Mouse (Mus musculus): ENCODE results near the gene Slc36a3. TPM values are rescaled to one million over a fixed set of nuclear protein-coding genes. Genes with fewer than 3 reads are reported as not detected.

Slc36a3 gene
- polyA plus RNA-seq, 1 experiment = not detected

DNA sequence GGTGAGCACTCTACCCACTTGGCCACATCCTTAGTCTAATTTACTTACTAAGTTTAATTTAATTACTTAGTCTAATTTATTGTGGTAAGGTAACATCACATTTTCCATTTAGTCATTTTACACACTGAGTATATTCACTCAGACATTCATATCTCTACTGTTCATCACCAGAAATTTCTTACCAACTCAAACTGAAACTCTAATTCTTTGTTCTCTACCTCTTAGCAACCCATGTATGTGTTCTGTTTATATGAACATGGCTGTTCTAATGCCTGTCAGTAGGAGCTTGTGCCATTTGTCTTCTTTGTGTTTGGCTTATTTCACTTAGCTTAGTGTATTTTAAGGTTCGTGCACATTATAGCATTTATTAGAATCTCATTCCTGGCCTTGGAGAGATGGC lies 19.6 kb downstream of the Slc36a3 start:
- TF ChIP-seq CTCF (IDR thresholded peaks at IDR 0.05; ENCODE audit: low read depth, low read length) = no peak
- no peak for TF ChIP-seq POLR2A (IDR thresholded peaks at IDR 0.05; ENCODE audit: borderline replicate concordance, low read depth, low read length)
- H3K4me3 ChIP-seq (ENCODE audit: insufficient read depth, low read length) = no peak overlapping the region
- no peak overlapping the region for H3K27ac ChIP-seq (ENCODE audit: insufficient read depth, low read depth, low read length)
- H3K4me1 ChIP-seq (ENCODE audit: control insufficient read depth, insufficient read depth, low read length) = peaks cover 13% of the 10 kb centered on the region

DNA sequence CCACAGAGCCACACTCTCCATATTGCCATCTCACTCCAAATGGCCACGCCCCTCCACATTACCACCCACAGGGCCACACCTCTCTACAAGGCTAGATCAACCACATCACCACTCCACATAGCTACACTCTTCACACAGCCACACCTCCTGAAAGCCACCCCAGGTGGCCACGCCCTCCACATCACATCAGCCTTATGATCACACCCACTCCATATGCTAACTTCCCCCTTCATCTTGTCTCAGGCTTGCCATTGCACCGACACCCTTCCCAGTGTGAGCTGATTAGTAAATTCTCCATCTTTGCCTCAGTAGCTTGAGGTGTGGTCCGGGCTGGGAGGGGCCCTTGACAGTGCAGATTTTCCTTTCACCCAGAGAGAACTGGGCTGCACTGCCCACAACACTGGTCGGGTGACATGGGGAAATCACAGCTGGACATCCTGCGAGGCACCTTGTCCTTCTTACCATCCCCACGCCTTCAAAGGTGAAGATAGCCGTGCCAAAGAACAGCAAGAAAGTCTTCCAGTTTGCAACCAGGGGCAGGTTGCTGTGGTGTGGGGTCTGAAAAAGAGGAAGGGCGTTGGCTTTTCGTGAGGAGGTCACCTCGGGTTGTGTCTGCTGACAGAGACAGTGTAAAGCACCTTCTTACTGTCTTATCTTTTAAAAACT lies 20.3 kb downstream of the Slc36a3 start:
- TF ChIP-seq POLR2A (IDR thresholded peaks at IDR 0.05; ENCODE audit: borderline replicate concordance, low read depth, low read length) = no peak
- 0 out of 2 replicates have a peak, but pooled peaks have one; percentile 13 for TF ChIP-seq CTCF (IDR thresholded peaks at IDR 0.05; ENCODE audit: low read depth, low read length)
- H3K4me3 ChIP-seq (ENCODE audit: insufficient read depth, low read length) = no peak overlapping the region
- H3K27ac ChIP-seq (ENCODE audit: insufficient read depth, low read depth, low read length) = no peak overlapping the region
- H3K4me1 ChIP-seq (ENCODE audit: control insufficient read depth, insufficient read depth, low read length) = peaks cover 13% of the 10 kb centered on the region

DNA sequence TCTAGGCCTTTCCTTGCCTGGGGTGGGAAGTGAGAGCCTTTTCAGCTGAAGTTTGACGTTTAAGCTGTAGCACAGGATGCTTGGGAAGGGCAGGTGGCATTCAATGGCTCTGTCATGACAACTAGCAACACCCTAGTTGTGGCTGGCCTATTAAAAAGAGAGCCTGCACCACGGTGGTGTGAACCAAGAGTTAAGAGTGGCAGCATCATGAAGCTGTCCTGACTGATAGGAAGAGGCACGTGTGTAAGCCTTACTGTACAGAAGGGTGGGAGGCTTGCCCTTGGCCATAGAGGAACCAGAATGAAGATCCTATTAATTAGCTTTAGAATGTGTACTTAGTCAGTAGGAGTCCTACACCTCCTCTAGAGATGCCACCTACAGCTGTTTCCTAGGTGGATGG lies 23.1 kb downstream of the Slc36a3 start:
- H3K27ac ChIP-seq (ENCODE audit: insufficient read depth, low read depth, low read length) = no peak overlapping the region
- H3K4me3 ChIP-seq (ENCODE audit: insufficient read depth, low read length) = no peak overlapping the region
- H3K4me1 ChIP-seq (ENCODE audit: control insufficient read depth, insufficient read depth, low read length) = peaks cover 9% of the 10 kb centered on the region
- TF ChIP-seq CTCF (IDR thresholded peaks at IDR 0.05; ENCODE audit: low read depth, low read length) (no peak), POLR2A (IDR thresholded peaks at IDR 0.05; ENCODE audit: borderline replicate concordance, low read depth, low read length) (no peak)

DNA sequence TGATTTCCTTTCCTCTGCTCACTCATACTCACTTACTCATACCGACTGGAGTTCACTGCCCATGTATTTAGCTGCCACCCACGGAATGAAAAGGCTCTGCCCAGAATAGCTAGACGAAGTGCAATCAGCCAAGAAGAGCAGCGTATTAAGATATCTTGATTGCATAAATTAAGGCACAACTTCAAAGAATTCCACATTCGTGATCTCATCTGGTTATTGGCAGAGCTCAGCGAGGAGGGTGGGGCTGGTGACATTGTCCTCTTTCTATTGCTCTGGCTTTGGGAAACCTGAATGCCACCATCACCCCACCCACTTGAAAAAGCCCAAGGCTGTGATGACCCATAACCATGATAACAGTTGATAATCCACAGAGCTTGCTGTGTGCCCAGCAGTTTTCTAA lies 23.6 kb downstream of the Slc36a3 start:
- Histone ChIP-seq H3K27ac (ENCODE audit: insufficient read depth, low read depth, low read length) (no peak overlapping the region), H3K4me1 (ENCODE audit: control insufficient read depth, insufficient read depth, low read length) (peaks cover 9% of the 10 kb centered on the region), H3K4me3 (ENCODE audit: insufficient read depth, low read length) (no peak overlapping the region)
- no peak for TF ChIP-seq POLR2A (IDR thresholded peaks at IDR 0.05; ENCODE audit: borderline replicate concordance, low read depth, low read length)
- TF ChIP-seq CTCF (IDR thresholded peaks at IDR 0.05; ENCODE audit: low read depth, low read length) = no peak

DNA sequence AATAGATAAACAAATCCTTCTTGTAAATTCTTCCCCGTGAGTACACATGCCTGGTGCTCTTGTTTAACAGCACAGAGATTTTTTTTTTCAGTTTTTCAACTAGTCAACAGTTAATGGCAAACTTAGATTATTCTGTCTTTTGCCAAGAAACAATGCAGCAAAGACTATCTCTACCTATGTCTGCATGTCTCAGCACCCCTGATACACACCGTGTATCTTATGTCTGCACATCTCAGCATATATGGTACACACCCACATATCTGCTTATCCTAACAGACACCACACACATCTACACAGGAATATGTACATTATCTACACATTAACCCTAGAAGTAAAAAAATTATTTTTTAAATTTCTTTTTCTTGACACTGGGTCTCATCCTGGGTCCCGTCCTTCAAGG lies 24.8 kb downstream of the Slc36a3 start:
- Histone ChIP-seq H3K27ac (ENCODE audit: insufficient read depth, low read depth, low read length) (no peak overlapping the region), H3K4me3 (ENCODE audit: insufficient read depth, low read length) (no peak overlapping the region), H3K4me1 (ENCODE audit: control insufficient read depth, insufficient read depth, low read length) (peaks cover 11% of the 10 kb centered on the region)
- no peak for TF ChIP-seq POLR2A (IDR thresholded peaks at IDR 0.05; ENCODE audit: borderline replicate concordance, low read depth, low read length)
- TF ChIP-seq CTCF (IDR thresholded peaks at IDR 0.05; ENCODE audit: low read depth, low read length) = no peak

DNA sequence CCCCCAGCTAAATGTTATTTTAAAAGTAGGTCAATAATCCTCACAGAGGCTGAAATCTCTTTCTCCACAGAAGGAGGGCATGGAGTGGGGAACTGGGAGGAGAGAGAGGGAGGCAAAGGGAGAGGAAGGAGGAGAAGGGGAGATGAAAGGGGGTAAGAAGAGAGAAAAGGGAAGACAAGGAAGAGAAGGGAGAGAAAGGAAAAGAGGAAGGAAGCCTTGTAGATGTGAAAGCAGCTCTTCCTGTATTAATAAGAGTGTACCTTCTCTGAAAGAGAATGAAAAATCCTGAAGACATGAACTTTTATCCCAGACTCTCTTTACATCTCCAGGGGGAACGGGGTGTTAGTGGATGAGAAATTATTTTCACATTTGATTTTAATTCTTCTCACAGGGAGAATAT lies 30.1 kb downstream of the Slc36a3 start:
- no peak overlapping the region for H3K4me3 ChIP-seq (ENCODE audit: insufficient read depth, low read length)

DNA sequence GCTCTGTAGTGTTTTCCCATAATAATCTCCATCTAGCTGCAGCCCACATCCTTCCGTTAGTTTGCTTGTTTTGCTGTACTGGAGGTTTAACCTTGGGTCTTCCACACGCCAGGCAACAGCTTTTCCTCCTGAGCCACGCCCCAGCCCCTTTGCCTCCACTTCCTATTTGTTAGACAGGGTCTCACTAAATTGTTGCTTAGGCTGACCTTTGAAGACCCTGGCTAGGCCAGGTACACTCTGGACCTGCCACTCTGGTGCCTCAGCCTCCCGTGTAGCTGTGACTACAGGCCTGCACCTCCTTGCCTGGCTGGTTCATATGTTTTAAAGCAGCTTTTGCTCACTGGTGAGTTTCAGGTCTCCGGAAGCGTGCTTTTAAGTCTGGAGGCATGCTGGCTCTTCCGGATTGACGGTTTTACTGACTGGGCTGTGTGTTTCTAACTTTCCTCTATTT lies 30.7 kb downstream of the Slc36a3 start:
- no peak overlapping the region for H3K27ac ChIP-seq (ENCODE audit: insufficient read depth, low read depth, low read length)
- peaks cover 15% of the 10 kb centered on the region for H3K4me1 ChIP-seq (ENCODE audit: control insufficient read depth, insufficient read depth, low read length)
- H3K4me3 ChIP-seq (ENCODE audit: insufficient read depth, low read length) = no peak overlapping the region
- TF ChIP-seq POLR2A (IDR thresholded peaks at IDR 0.05; ENCODE audit: borderline replicate concordance, low read depth, low read length) = no peak
- TF ChIP-seq CTCF (IDR thresholded peaks at IDR 0.05; ENCODE audit: low read depth, low read length) = no peak

More for the DNA sequence above, 30.1 kb downstream of the Slc36a3 start:
- Histone ChIP-seq H3K27ac (ENCODE audit: insufficient read depth, low read depth, low read length) (no peak overlapping the region), H3K4me1 (ENCODE audit: control insufficient read depth, insufficient read depth, low read length) (peaks cover 14% of the 10 kb centered on the region)
- no peak for TF ChIP-seq CTCF (IDR thresholded peaks at IDR 0.05; ENCODE audit: low read depth, low read length)
- no peak for TF ChIP-seq POLR2A (IDR thresholded peaks at IDR 0.05; ENCODE audit: borderline replicate concordance, low read depth, low read length)

DNA sequence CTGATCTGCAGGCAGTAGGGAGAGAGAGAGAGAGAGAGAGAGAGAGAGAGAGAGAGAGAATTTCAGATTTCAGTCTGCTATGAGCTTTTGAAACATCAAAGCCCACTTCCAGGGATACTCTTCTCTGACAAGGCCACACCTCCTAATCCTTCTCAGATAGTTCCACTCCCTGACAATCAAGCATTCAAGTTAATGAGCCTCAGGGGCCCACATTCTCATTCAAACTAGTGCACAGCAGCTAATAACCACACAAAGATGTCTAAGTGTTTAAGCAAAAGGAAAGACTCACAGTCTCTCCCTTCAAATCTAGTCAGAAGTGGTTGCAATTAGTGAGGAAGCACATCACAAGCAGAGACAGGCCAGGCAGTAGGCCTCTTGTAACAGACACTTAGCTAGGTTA lies 31.2 kb downstream of the Slc36a3 start:
- TF ChIP-seq CTCF (IDR thresholded peaks at IDR 0.05; ENCODE audit: low read depth, low read length) (no peak), POLR2A (IDR thresholded peaks at IDR 0.05; ENCODE audit: borderline replicate concordance, low read depth, low read length) (no peak)
- H3K4me3 ChIP-seq (ENCODE audit: insufficient read depth, low read length) = no peak overlapping the region
- peaks cover 18% of the 10 kb centered on the region for H3K4me1 ChIP-seq (ENCODE audit: control insufficient read depth, insufficient read depth, low read length)
- H3K27ac ChIP-seq (ENCODE audit: insufficient read depth, low read depth, low read length) = no peak overlapping the region

DNA sequence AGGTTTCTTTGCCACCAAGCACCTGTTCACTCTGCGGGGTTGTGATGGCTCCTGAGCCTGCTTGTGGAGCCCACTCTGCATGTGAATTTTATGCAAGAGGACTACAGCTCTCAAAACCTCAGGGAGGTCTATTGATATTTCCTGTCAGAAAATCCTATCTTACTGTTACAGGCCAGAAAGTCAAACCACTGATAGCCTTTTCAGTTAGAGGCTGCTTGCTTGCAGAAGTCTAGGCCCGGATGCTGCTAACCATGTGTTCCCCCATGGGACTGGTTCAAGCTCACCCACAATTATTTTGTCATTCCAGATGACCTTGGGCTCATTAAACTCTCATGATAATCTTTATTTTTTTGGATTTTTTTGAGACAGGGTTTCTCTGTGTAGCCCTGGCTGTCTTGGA lies 34.5 kb downstream of the Slc36a3 start:
- Histone ChIP-seq H3K27ac (ENCODE audit: insufficient read depth, low read depth, low read length) (no peak overlapping the region), H3K4me1 (ENCODE audit: control insufficient read depth, insufficient read depth, low read length) (peaks cover 37% of the 10 kb centered on the region), H3K4me3 (ENCODE audit: insufficient read depth, low read length) (no peak overlapping the region)
- TF ChIP-seq POLR2A (IDR thresholded peaks at IDR 0.05; ENCODE audit: borderline replicate concordance, low read depth, low read length) = no peak

DNA sequence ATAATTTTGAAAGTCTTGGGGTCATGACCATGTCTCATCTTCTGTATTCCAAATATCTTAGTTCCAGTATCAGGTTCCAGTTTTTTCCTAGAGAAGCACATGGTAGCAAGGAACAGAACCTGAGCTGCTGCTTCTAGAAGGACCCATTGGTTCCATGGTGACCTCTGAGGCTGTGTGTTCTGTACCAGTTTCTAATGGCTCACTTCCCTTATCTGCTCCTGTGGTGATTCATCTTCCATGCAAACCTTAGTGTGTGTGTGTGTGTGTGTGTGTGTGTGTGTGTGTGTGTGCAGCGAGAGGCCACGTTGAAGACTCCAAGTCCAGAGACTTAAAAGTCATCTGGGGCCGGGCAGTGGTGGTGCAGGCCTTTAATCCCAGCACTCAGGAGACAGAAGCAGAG lies 35.5 kb downstream of the Slc36a3 start:
- TF ChIP-seq CTCF (IDR thresholded peaks at IDR 0.05; ENCODE audit: low read depth, low read length) (no peak), POLR2A (IDR thresholded peaks at IDR 0.05; ENCODE audit: borderline replicate concordance, low read depth, low read length) (no peak)
- 0 out of 2 replicates have a peak overlapping the region, but pooled peaks have one; percentile 21 for H3K27ac ChIP-seq (ENCODE audit: insufficient read depth, low read depth, low read length)
- H3K4me3 ChIP-seq (ENCODE audit: insufficient read depth, low read length) = no peak overlapping the region
- H3K4me1 ChIP-seq (ENCODE audit: control insufficient read depth, insufficient read depth, low read length) = peaks cover 28% of the 10 kb centered on the region

Data from bone marrow macrophage, adult 2 months (primary cell).